Mouse (Mus musculus): ENCODE results near the gene Xrcc3. TPM values are rescaled to one million over a fixed set of nuclear protein-coding genes. Genes with fewer than 3 reads are reported as not detected.

Xrcc3 gene
- polyA plus RNA-seq, 1 experiment from 2014 or later = 1.8 TPM

DNA sequence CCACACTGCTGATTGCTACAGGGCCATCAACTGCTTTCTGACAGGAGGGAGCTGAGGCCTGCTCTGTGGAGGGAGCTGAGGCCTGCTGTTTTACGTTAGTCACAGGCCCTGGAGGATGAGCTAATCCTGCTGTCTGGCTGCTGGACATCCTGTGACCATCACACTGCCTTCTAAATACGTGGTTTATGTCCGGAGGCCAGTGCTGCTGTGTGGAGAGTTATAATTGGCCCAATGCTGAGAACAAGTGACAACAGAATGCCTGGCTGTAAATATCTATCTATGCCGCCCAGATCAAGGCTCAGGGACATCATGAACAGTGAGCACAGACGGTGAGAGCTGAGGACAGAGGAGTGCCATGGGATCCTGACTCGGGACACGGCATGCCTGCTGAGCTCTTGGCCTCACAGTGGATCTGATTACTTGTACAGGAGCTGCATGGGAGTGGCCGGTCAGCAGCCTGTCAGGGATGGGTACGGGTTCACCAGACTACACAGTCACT, 34.7 kb upstream of the Xrcc3 start:
- Histone ChIP-seq H3K9me3 (ENCODE audit: low read length) (no peaks in the 10 kb centered on the region), H3K9ac (replicated peaks; ENCODE audit: low read depth) (no peak overlapping the region), H3K4me2 (replicated peaks; ENCODE audit: low read depth, low read length) (no peak overlapping the region), H3K27ac (ENCODE audit: low read length) (no peak overlapping the region), H3K4me3 (ENCODE audit: low read depth, low read length) (no peak overlapping the region), H3K4me1 (ENCODE audit: insufficient read depth, low read depth, low read length) (no peaks in the 10 kb centered on the region), H3K27me3 (replicated peaks; ENCODE audit: insufficient read depth, low read length) (no peaks in the 10 kb centered on the region), H3K36me3 (ENCODE audit: insufficient read depth, low read length) (no peaks in the 10 kb centered on the region; the same call in 1 of the 2 replicates)
- ATAC-seq (peak; percentile 87), DNase-seq (ENCODE audit: low spot score) (peak; percentile 63)
- TF ChIP-seq CTCF (IDR thresholded peaks at IDR 0.05) (no peak), EP300 (IDR thresholded peaks at IDR 0.05) (no peak)
- 76% methylated on average over 9 of the region's 9 CpGs for WGBS

DNA sequence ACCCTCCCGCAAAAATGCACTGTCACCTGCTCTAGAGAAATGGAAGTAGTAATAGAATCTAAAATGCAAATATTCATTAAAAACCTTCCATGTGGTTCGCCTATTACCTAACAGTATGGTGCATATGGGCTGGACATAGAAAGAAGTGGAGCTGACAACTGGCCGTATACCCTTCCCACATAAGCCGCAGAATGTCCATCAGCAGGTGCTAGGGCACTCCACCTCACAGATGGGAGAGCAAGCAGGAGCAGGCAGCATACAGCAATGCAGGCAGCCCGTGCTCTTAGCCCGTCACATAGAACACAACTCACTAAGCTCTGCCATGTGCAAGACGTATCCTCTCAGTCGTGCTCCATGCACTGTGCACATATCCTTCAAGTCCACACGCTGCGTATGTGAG, 33.1 kb upstream of the Xrcc3 start:
- H3K27ac ChIP-seq (ENCODE audit: low read length) = no peak overlapping the region

DNA sequence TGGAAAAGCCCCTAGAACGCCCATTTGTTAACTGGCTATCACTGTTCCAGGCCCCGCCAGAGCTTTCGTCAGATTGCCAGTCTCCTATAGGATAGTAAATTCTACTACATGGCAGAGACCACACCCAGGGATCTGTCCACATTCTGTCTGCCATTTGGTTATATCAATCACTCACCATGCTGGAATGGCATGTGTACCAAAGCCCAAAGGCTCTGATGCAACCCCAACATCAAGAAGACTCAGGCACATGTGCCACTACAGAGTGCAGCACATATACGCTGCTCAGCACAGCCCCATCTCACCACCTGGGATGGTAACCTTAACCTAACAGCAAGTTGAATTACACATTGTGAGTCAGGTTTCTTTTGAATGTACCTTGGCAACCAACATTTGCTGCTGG, 32.3 kb upstream of the Xrcc3 start:
- no peak overlapping the region for H3K27ac ChIP-seq (ENCODE audit: low read length)
- H3K9ac ChIP-seq (replicated peaks; ENCODE audit: low read depth) = no peak overlapping the region
- no peak overlapping the region for H3K4me2 ChIP-seq (replicated peaks; ENCODE audit: low read depth, low read length)
- peaks cover 7% of the 10 kb centered on the region for H3K36me3 ChIP-seq (ENCODE audit: insufficient read depth, low read length)
- H3K27me3 ChIP-seq (replicated peaks; ENCODE audit: insufficient read depth, low read length) = no peaks in the 10 kb centered on the region
- no peak for ATAC-seq
- no peak for DNase-seq (ENCODE audit: low spot score)
- TF ChIP-seq CTCF (IDR thresholded peaks at IDR 0.05) (no peak), EP300 (IDR thresholded peaks at IDR 0.05) (no peak)
- no peak overlapping the region for H3K4me3 ChIP-seq (ENCODE audit: low read depth, low read length)
- no peaks in the 10 kb centered on the region for H3K4me1 ChIP-seq (ENCODE audit: insufficient read depth, low read depth, low read length)
- WGBS = 93% methylated on average over 4 of the region's 4 CpGs
- no peaks in the 10 kb centered on the region for H3K9me3 ChIP-seq (ENCODE audit: low read length)

More for the DNA sequence above, 33.1 kb upstream of the Xrcc3 start:
- no peak for ATAC-seq
- TF ChIP-seq CTCF (IDR thresholded peaks at IDR 0.05) = no peak
- no peak for TF ChIP-seq EP300 (IDR thresholded peaks at IDR 0.05)
- 75% methylated on average over 10 of the region's 10 CpGs for WGBS
- H3K9me3 ChIP-seq (ENCODE audit: low read length) = no peaks in the 10 kb centered on the region
- DNase-seq (ENCODE audit: low spot score) = no peak
- no peaks in the 10 kb centered on the region; the same call in 1 of the 2 replicates for H3K36me3 ChIP-seq (ENCODE audit: insufficient read depth, low read length)
- no peak overlapping the region for H3K4me3 ChIP-seq (ENCODE audit: low read depth, low read length)
- H3K27me3 ChIP-seq (replicated peaks; ENCODE audit: insufficient read depth, low read length) = no peaks in the 10 kb centered on the region
- no peak overlapping the region for H3K9ac ChIP-seq (replicated peaks; ENCODE audit: low read depth)
- no peak overlapping the region for H3K4me2 ChIP-seq (replicated peaks; ENCODE audit: low read depth, low read length)
- H3K4me1 ChIP-seq (ENCODE audit: insufficient read depth, low read depth, low read length) = no peaks in the 10 kb centered on the region

DNA sequence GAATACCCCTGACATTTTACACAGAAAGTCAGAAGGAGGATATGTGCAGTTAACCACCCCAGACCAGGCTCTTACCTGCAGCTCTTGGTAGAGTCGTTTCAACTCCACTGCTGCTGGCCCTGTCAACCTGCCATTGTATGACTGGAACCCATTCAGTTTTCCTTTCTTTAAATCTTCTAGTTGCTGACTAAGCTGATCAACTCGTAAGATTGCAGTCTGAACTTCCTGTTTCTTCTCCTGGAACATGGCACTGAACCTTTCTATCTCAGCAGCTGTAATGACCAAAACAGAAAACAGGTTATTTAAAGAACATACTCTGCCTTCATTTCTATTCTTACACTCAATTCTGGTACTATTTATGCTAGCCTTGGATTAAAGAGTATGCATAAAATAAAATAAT, 29.8 kb upstream of the Xrcc3 start:
- no peak overlapping the region for H3K27ac ChIP-seq (ENCODE audit: low read length)

DNA sequence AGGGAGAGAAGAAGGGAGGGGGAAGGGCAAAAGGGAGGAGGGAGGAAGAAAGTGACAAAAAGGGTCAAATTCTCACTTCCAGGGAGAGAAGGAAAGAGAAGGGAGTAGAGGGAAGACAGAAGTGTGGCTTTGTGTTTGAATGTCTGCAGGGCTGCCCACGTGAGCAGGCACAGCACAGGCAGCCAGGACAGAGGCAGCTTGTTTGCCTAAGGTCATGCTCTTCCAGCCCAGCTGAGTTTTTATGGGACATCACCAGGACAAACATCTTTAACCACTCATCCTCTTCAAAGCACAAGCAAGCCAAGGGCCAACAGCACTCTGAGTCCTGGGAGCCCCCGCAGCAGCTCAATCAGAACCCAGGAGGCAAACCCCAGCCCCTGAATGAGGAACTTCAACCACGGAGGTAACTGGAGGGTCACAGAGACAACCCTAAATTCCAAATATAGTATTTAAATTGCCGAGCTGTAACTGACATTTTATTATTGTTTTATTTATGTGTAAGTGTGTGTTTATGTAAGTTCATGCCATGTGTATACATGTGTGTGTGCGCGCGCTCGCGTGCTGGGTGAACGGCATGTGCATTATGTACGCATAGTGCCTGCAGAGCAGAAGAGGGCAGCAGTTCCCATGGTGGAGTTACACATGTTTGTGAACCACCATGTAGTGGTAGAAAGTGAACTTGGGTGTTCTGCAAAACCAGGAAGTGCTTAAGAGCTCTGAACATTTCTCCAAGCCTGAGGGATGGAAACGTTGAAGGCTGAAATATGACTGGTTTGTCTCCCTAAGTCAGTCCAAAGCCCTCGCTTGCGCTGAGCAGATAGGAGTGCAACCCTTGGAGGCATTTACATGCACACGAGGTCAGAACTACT, 29.1 kb upstream of the Xrcc3 start:
- Histone ChIP-seq H3K27ac (ENCODE audit: low read length) (no peak overlapping the region), H3K27me3 (replicated peaks; ENCODE audit: insufficient read depth, low read length) (no peaks in the 10 kb centered on the region), H3K9ac (replicated peaks; ENCODE audit: low read depth) (no peak overlapping the region), H3K4me3 (ENCODE audit: low read depth, low read length) (no peak overlapping the region), H3K36me3 (ENCODE audit: insufficient read depth, low read length) (peaks cover 37% of the 10 kb centered on the region), H3K4me1 (ENCODE audit: insufficient read depth, low read depth, low read length) (no peaks in the 10 kb centered on the region), H3K9me3 (ENCODE audit: low read length) (no peaks in the 10 kb centered on the region), H3K4me2 (replicated peaks; ENCODE audit: low read depth, low read length) (no peak overlapping the region)
- DNase-seq (ENCODE audit: low spot score) = no peak
- no peak for ATAC-seq
- 68% methylated on average over 15 of the region's 15 CpGs for whole genome bisulfite sequencing
- no peak for TF ChIP-seq CTCF (IDR thresholded peaks at IDR 0.05)
- no peak for TF ChIP-seq EP300 (IDR thresholded peaks at IDR 0.05)

More for the DNA sequence above, 29.8 kb upstream of the Xrcc3 start:
- Histone ChIP-seq H3K4me1 (ENCODE audit: insufficient read depth, low read depth, low read length) (no peaks in the 10 kb centered on the region), H3K9me3 (ENCODE audit: low read length) (no peaks in the 10 kb centered on the region), H3K36me3 (ENCODE audit: insufficient read depth, low read length) (peaks cover 31% of the 10 kb centered on the region), H3K4me3 (ENCODE audit: low read depth, low read length) (no peak overlapping the region), H3K27me3 (replicated peaks; ENCODE audit: insufficient read depth, low read length) (no peaks in the 10 kb centered on the region), H3K4me2 (replicated peaks; ENCODE audit: low read depth, low read length) (no peak overlapping the region), H3K9ac (replicated peaks; ENCODE audit: low read depth) (no peak overlapping the region)
- TF ChIP-seq CTCF (IDR thresholded peaks at IDR 0.05) (no peak), EP300 (IDR thresholded peaks at IDR 0.05) (no peak)
- ATAC-seq (no peak), DNase-seq (ENCODE audit: low spot score) (no peak)
- WGBS = 51% methylated on average over 2 of the region's 2 CpGs

DNA sequence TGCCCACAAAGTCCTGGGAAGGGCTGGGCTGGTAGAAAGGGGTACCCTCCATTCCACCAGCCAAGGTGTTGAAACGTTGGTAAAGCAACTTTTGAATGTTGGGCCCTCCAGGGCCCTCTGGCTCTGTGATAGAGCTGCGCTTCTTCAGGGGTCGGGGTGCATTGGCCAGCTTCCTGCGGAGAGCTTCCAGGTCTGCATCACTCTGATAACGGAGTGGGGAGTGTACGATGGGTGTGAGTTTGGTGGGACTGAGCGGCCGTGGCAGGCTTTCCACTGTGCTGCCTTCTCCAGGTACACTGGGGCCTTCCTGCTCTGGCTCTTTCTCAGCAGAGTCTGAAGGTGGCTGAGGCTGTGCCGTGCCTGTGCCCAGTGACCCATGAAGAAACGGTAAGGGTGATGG, 19.8 kb upstream of the Xrcc3 start:
- no peak overlapping the region for H3K27ac ChIP-seq (ENCODE audit: low read length)
- DNase-seq (ENCODE audit: low spot score) (no peak), ATAC-seq (no peak)
- H3K4me3 ChIP-seq (ENCODE audit: low read depth, low read length) = no peak overlapping the region
- H3K9me3 ChIP-seq (ENCODE audit: low read length) = no peaks in the 10 kb centered on the region
- H3K4me1 ChIP-seq (ENCODE audit: insufficient read depth, low read depth, low read length) = no peaks in the 10 kb centered on the region
- TF ChIP-seq CTCF (IDR thresholded peaks at IDR 0.05) = no peak
- no peak for TF ChIP-seq EP300 (IDR thresholded peaks at IDR 0.05)
- 90% methylated on average over 10 of the region's 10 CpGs for WGBS
- no peak overlapping the region for H3K9ac ChIP-seq (replicated peaks; ENCODE audit: low read depth)
- H3K4me2 ChIP-seq (replicated peaks; ENCODE audit: low read depth, low read length) = no peak overlapping the region
- no peaks in the 10 kb centered on the region for H3K27me3 ChIP-seq (replicated peaks; ENCODE audit: insufficient read depth, low read length)
- H3K36me3 ChIP-seq (ENCODE audit: insufficient read depth, low read length) = peaks cover 63% of the 10 kb centered on the region
